Mouse (Mus musculus) liver, embryonic 14.5 days (tissue): Measurements from ENCODE around the gene Acot11. TPM values are rescaled to one million over a fixed set of nuclear protein-coding genes. Genes with fewer than 3 reads are reported as not detected.

Source experiments
- ATAC-seq: fragments of 200-750 bp; cut with Nextera tagmentation; 2 replicates; pipeline ENCODE4 v1.8.0; 2017; ENCODE audit warnings: moderate number of reproducible peaks, mild to moderate bottlenecking, moderate library complexity; ENCODE audit not compliant: insufficient read depth
- DNase-seq, 3 experiments: peaks; one replicate each; pipeline ENCODE4 v3.0.0-alpha.2; 2012 to 2013; ENCODE audit warnings: low read depth in 3 of 3, low spot score in 3 of 3
- H3K27ac ChIP-seq: fragments of 300-500 bp; sonication (generic); 2 replicates; pipeline ENCODE4 v1.5.1; 2014; ENCODE audit warnings: moderate library complexity, mild to moderate bottlenecking, control low read depth, inconsistent platforms
- H3K27me3 ChIP-seq: fragments of 300-500 bp; sonication (generic); 2 replicates; pipeline ENCODE4 v1.6.1; 2014; ENCODE audit warnings: mild to moderate bottlenecking, low read length, moderate library complexity; ENCODE audit not compliant: control insufficient read depth, insufficient read depth
- H3K36me3 ChIP-seq: fragments of 300-500 bp; sonication (generic); replicated peaks from 2 replicates; pipeline ENCODE4 v1.6.1; 2014; ENCODE audit warnings: low read depth; ENCODE audit not compliant: control insufficient read depth, insufficient read depth
- H3K4me1 ChIP-seq, 2 experiments: fragments of 200-500 bp in 1 of 2; fragments of 300-500 bp in 1 of 2; sonication (generic) in 1 of 2; replicated peaks; 2 replicates each; pipeline ENCODE4 v1.6.1; 2012 to 2014; ENCODE audit warnings: antibody characterized with exemption in 1 of 2, inconsistent platforms in 1 of 2, low read length in 1 of 2; ENCODE audit not compliant: control insufficient read depth in 2 of 2, insufficient read depth in 2 of 2
- H3K4me2 ChIP-seq: fragments of 300-500 bp; sonication (generic); 2 replicates; pipeline ENCODE4 v1.6.1; 2014; ENCODE audit warnings: low read depth, mild to moderate bottlenecking, control low read depth, moderate library complexity
- H3K4me3 ChIP-seq, 2 experiments: fragments of 200-500 bp in 1 of 2; fragments of 300-500 bp in 1 of 2; sonication (generic) in 1 of 2; 2 replicates each; pipeline ENCODE4 v1.5.1; 2012 to 2014; ENCODE audit warnings: low read depth in 2 of 2, low read length in 2 of 2, mild to moderate bottlenecking in 2 of 2, control low read depth in 1 of 2, inconsistent platforms in 1 of 2, moderate library complexity in 1 of 2; ENCODE audit not compliant: insufficient read depth in 1 of 2
- H3K9ac ChIP-seq: fragments of 300-500 bp; sonication (generic); replicated peaks from 2 replicates; pipeline ENCODE4 v1.6.1; 2014; ENCODE audit warnings: mild to moderate bottlenecking, control low read depth, moderate library complexity
- H3K9me3 ChIP-seq: fragments of 300-500 bp; sonication (generic); 2 replicates; pipeline ENCODE4 v1.6.1; 2016; ENCODE audit warnings: low read length, mixed read lengths; ENCODE audit not compliant: control insufficient read depth
- CTCF ChIP-seq: IDR thresholded peaks from 2 replicates; pipeline ENCODE4 v1.5.1; 2016; ENCODE audit warnings: antibody characterized with exemption, low read depth, control low read depth
- EP300 ChIP-seq: IDR thresholded peaks from 2 replicates; pipeline ENCODE4 v1.6.1; 2016; ENCODE audit warnings: antibody characterized with exemption, low read depth
- WGBS: fragments of 180-500 bp; shearing (Covaris S2); extraction: QIAGEN DNeasy Blood & Tissue Kit; methylation state at CpG from one replicate; pipeline ENCODE4 v1.1.7; 2014; ENCODE audit not compliant: insufficient replicate concordance; 5-methylcytosine and 5-hydroxymethylcytosine counted together
- polyA plus RNA-seq, 2 experiments: library from polyadenylated mRNA; depleted of rRNA in 1 of 2; stranded (reverse) in 1 of 2; unstranded in 1 of 2; fragments of >200 nt; fragmentation: Nextera tagmentation in 1 of 2; extraction: Ambion mirVana in 1 of 2; gene quantifications; 2 replicates each; pipeline versions ENCODE4 v1.2.1 to v1.2.3; 2012 to 2014

Acot11 gene
- polyA plus RNA-seq, 2 experiments: 4.1 TPM

- no peak overlapping the region for H3K4me2 ChIP-seq
- H3K4me3 ChIP-seq: no peak overlapping the region
- H3K9ac ChIP-seq: no peak overlapping the region
- ATAC-seq: no peak
- peaks cover 4 to 15% of the 10 kb centered on the region in 2 experiments for H3K4me1 ChIP-seq
- DNase-seq: no peak
- H3K27me3 ChIP-seq: no peaks in the 10 kb centered on the region; the same call in 1 of the 2 replicates
- 37% methylated on average over 7 of the region's 7 CpGs for WGBS
- TF ChIP-seq CTCF: no peak
- no peaks in the 10 kb centered on the region for H3K9me3 ChIP-seq
- H3K27ac ChIP-seq: no peak overlapping the region
- H3K36me3 ChIP-seq: no peaks in the 10 kb centered on the region
Observed at GRCm38 (mm10) chr4:106841303-106841702, 36.5 kb upstream of the Acot11 start.

DNA sequence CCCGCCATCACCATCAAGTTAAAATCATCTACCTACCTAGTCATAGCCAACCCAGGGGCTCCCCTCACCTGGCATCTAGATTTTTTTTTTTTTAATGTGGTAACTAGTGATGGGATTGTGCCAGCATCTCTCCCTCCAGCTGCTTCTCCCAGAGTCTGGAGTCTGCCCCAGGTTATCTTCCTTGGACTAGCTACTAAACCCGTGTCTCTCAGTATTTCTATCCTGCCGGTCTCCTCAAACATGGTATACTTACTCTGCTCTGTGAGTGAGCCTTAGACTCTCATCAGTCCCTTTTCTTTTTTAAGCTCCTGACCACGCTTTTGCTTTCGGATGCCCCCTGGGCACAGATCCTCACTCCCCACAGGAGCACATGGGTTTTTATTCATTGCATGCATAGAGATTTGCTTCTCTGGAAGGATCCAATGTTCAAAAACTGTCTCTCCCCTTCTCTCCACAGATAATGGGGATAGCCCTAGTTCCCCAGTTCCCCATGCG is 35.9 kb upstream of the Acot11 start:
- Histone ChIP-seq H3K27me3 (no peaks in the 10 kb centered on the region; the same call in 1 of the 2 replicates), H3K36me3 (no peaks in the 10 kb centered on the region), H3K27ac (no peak overlapping the region), H3K9ac (no peak overlapping the region; the same call in 1 of the 2 replicates), H3K9me3 (no peaks in the 10 kb centered on the region), H3K4me1 (peaks cover 4 to 15% of the 10 kb centered on the region in 2 experiments), H3K4me3 (peak overlapping the region; percentile 41 to 74; a peak in 2 of 4 replicates), H3K4me2 (peak overlapping the region; percentile 100)
- DNase-seq (no peak), ATAC-seq (no peak)
- TF ChIP-seq EP300 (no peak), CTCF (no peak)
- 49% methylated on average over 6 of the region's 6 CpGs for WGBS

GRCm38 (mm10) chr4:106839964-106840611 is 35.3 kb upstream of the Acot11 start:
- 1% methylated on average over 34 of the region's 51 CpGs for WGBS
- Histone ChIP-seq H3K9me3 (no peaks in the 10 kb centered on the region), H3K27me3 (no peaks in the 10 kb centered on the region; the same call in 1 of the 2 replicates), H3K27ac (peak overlapping the region; percentile 74), H3K4me2 (peak overlapping the region; percentile 100), H3K4me3 (peak overlapping the region; percentile 60 to 74), H3K4me1 (peaks cover 4 to 15% of the 10 kb centered on the region in 2 experiments), H3K36me3 (no peaks in the 10 kb centered on the region), H3K9ac (peak overlapping the region; percentile 56)
- DNase-seq (peak; percentile 62 to 67 (median 65)), ATAC-seq (peak; percentile 66)
- TF ChIP-seq EP300: no peak
- TF ChIP-seq CTCF: peak; percentile 17; the same call in 1 of the 2 replicates

- ATAC-seq (peak; percentile 61), DNase-seq (no peak)
- peak overlapping the region; percentile 60 to 74 for H3K4me3 ChIP-seq
- H3K9ac ChIP-seq: peak overlapping the region; percentile 56
- no peaks in the 10 kb centered on the region for H3K9me3 ChIP-seq
- H3K36me3 ChIP-seq: no peaks in the 10 kb centered on the region
- WGBS: under 1% methylated on average over 32 of the region's 32 CpGs
- peak overlapping the region; percentile 100 for H3K4me2 ChIP-seq
- peak overlapping the region; percentile 74 for H3K27ac ChIP-seq
- peaks cover 4 to 15% of the 10 kb centered on the region in 2 experiments for H3K4me1 ChIP-seq
- TF ChIP-seq CTCF (no peak), EP300 (no peak)
- no peaks in the 10 kb centered on the region; the same call in 1 of the 2 replicates for H3K27me3 ChIP-seq
Observed at GRCm38 (mm10) chr4:106839254-106839834, 34.5 kb upstream of the Acot11 start.
